Mouse (Mus musculus) forebrain, embryonic 12.5 days (tissue): Measurements from ENCODE around the gene Smdt1. TPM values are rescaled to one million over a fixed set of nuclear protein-coding genes. Genes with fewer than 3 reads are reported as not detected.

Experiments used
- ATAC-seq: fragments of 200-750 bp; cut with Nextera tagmentation; 2 replicates; pipeline ENCODE4 v1.8.0; 2017; ENCODE audit warnings: moderate TSS enrichment; ENCODE audit not compliant: low FRiP score
- H3K27ac ChIP-seq: fragments of 300-500 bp; sonication (generic); 2 replicates; pipeline ENCODE4 v1.5.1; 2016; ENCODE audit warnings: mild to moderate bottlenecking
- H3K27me3 ChIP-seq: fragments of 300-500 bp; sonication (generic); 2 replicates; pipeline ENCODE4 v1.6.1; 2016; ENCODE audit warnings: mild to moderate bottlenecking
- H3K36me3 ChIP-seq: fragments of 300-500 bp; sonication (generic); replicated peaks from 2 replicates; pipeline ENCODE4 v1.6.1; 2016; ENCODE audit warnings: mild to moderate bottlenecking
- H3K4me1 ChIP-seq: fragments of 300-500 bp; sonication (generic); 2 replicates; pipeline ENCODE4 v1.6.1; 2016
- H3K4me2 ChIP-seq: fragments of 300-500 bp; sonication (generic); 2 replicates; pipeline ENCODE4 v1.6.1; 2016; ENCODE audit warnings: mild to moderate bottlenecking, moderate library complexity
- H3K4me3 ChIP-seq: fragments of 300-500 bp; sonication (generic); replicated peaks from 2 replicates; pipeline ENCODE4 v1.5.1; 2016; ENCODE audit warnings: mild to moderate bottlenecking
- H3K9ac ChIP-seq: fragments of 300-500 bp; sonication (generic); 2 replicates; pipeline ENCODE4 v1.6.1; 2016; ENCODE audit warnings: mild to moderate bottlenecking
- H3K9me3 ChIP-seq: fragments of 300-500 bp; sonication (generic); 2 replicates; pipeline ENCODE4 v1.6.1; 2016
- WGBS: fragments of 180-500 bp; shearing (Covaris S2); methylation state at CpG from one replicate; pipeline ENCODE4 v1.1.7; 2016; 5-methylcytosine and 5-hydroxymethylcytosine counted together
- polyA plus RNA-seq: library from polyadenylated mRNA; unstranded; fragments of >200 nt; fragmentation: Nextera tagmentation; extraction: Ambion mirVana; gene quantifications from 2 replicates; pipeline ENCODE4 v1.2.1, GENCODE M21; 2016

Smdt1 gene
- polyA plus RNA-seq, 1 experiment from 2014 or later: 250 TPM

DNA sequence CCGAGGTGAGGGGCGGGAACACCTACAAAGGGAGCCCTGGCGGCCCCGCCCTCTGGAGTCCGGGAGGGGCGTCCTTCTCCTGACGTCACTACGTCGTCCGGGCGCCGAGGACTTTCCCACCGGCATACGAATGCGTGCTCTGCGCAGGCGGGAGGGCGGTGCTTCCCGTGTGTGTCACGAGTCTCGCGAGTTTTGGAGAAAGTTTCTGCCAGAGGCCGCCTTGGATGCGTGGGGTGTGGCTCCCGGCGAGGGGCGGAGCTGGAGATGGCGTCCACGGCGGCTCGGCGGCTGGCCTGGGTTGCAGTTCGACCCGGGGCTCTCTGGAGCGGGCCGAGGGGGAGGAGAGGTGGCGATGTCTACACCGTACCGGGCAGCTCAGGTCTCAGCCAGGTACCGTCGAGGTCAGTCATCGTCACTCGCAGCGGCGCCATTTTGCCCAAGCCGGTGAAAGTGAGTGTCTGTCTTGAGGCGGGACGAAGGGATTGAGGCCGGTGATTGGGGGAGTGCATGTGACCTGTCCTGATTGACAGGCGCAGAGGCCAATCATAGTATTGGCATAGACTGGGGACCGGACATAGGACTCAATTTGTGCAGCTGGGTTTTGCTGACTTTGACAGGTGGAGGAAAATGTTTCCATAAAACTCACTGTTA lies 7.2 kb downstream of the Smdt1 start:
- peak overlapping the region; percentile 89 for H3K27ac ChIP-seq
- H3K36me3 ChIP-seq: peaks cover 33% of the 10 kb centered on the region
- H3K9ac ChIP-seq: peak overlapping the region; percentile 68
- H3K27me3 ChIP-seq: peaks cover 8% of the 10 kb centered on the region
- no peaks in the 10 kb centered on the region for H3K9me3 ChIP-seq
- peak overlapping the region; percentile 66 for H3K4me3 ChIP-seq
- WGBS: under 1% methylated on average over 51 of the region's 51 CpGs
- ATAC-seq: peak; percentile 98
- H3K4me1 ChIP-seq: peaks cover 22% of the 10 kb centered on the region
- H3K4me2 ChIP-seq: peak overlapping the region; percentile 80

DNA sequence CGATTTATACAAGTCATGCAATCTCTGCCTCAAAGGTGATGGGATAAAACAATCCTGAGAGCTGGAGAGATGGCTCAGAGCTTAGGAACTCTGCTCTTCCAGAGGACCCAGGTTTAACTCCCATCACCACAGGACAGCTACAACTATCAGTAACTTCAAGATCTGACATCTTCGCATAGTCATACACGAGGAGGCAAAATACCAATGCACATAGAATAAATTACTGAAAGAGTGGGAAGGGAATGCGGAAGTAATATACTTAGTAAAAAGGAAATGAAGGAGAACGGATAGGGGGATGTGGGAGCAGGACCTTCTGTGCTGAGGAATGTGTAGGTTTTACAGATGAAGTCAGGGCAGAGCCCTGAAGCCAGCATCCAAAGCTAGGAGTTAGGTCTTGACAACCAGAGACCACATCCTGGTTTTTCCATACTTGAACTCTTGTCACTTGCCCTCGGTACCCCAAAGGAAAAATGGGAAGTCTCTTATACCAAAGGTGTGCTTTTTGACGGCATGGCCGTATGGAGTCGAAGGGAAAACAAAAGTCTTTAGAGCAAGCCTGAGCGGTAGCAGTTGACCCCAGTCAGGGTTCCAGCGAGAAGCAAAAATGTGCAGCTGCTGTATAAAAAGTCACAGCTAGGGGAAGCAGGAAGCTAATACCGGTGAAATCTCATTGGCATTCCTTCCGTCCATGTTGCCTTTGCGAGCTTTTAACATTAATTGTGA lies 8.0 kb downstream of the Smdt1 start:
- peak overlapping the region; percentile 66 for H3K4me3 ChIP-seq
- peak overlapping the region; percentile 80 for H3K4me2 ChIP-seq
- H3K27me3 ChIP-seq: no peaks in the 10 kb centered on the region
- peak overlapping the region; percentile 89 for H3K27ac ChIP-seq
- no peaks in the 10 kb centered on the region for H3K9me3 ChIP-seq
- H3K9ac ChIP-seq: peak overlapping the region; percentile 67
- peaks cover 18% of the 10 kb centered on the region for H3K4me1 ChIP-seq
- H3K36me3 ChIP-seq: peaks cover 37% of the 10 kb centered on the region
- 67% methylated on average over 14 of the region's 14 CpGs for WGBS
- no peak; the same call in 1 of the 2 replicates for ATAC-seq

DNA sequence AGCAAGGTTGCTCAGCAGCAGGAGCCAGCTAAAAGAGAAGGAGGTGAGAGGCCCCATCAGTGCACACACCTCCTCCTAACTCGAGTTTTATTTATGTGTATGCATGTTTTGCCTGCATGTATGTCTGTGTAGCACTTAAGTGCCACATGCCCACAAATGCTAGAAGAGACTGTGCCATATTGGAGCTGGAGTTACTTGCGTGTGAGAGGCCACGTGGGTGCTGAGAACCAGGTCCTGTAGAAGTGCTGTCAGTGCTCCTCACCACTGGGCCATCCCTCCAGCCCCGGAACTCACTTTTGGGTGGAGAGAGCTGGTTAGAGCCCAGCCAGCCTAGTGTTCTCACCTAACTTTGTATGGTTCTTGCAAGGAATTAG lies 8.5 kb downstream of the Smdt1 start:
- Histone ChIP-seq H3K9me3 (no peaks in the 10 kb centered on the region), H3K27ac (0 out of 2 replicates have a peak overlapping the region, but pooled peaks have one; percentile 89), H3K4me1 (peaks cover 24% of the 10 kb centered on the region), H3K4me3 (peak overlapping the region; percentile 66; the same call in 1 of the 2 replicates), H3K4me2 (peak overlapping the region; percentile 80), H3K36me3 (peaks cover 37% of the 10 kb centered on the region), H3K9ac (peak overlapping the region; percentile 67), H3K27me3 (no peaks in the 10 kb centered on the region)
- ATAC-seq: no peak
- WGBS: 86% methylated on average over 4 of the region's 4 CpGs

DNA sequence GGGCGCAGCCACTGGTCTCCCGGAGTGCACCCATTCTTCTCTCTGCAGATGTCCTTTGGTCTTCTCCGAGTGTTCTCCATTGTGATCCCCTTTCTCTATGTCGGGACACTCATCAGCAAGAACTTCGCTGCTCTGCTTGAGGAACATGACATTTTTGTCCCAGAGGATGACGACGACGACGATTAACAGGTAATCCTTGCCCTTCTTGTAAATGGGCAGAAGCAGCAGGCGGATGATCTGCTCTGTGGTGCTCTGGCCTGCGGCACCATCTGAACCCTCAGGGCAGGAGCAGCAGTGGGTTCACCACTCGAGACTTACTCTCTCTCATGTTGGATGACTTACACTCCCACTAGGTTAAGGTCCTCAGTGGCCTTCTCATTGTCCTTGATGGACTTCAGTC lies 9.1 kb downstream of the Smdt1 start:
- no peaks in the 10 kb centered on the region for H3K9me3 ChIP-seq
- H3K27ac ChIP-seq: no peak overlapping the region
- 95% methylated on average over 12 of the region's 12 CpGs for WGBS
- ATAC-seq: no peak
- H3K9ac ChIP-seq: no peak overlapping the region
- H3K4me3 ChIP-seq: no peak overlapping the region
- no peaks in the 10 kb centered on the region for H3K27me3 ChIP-seq
- peaks cover 28% of the 10 kb centered on the region for H3K4me1 ChIP-seq
- peaks cover 37% of the 10 kb centered on the region for H3K36me3 ChIP-seq
- no peak overlapping the region for H3K4me2 ChIP-seq

DNA sequence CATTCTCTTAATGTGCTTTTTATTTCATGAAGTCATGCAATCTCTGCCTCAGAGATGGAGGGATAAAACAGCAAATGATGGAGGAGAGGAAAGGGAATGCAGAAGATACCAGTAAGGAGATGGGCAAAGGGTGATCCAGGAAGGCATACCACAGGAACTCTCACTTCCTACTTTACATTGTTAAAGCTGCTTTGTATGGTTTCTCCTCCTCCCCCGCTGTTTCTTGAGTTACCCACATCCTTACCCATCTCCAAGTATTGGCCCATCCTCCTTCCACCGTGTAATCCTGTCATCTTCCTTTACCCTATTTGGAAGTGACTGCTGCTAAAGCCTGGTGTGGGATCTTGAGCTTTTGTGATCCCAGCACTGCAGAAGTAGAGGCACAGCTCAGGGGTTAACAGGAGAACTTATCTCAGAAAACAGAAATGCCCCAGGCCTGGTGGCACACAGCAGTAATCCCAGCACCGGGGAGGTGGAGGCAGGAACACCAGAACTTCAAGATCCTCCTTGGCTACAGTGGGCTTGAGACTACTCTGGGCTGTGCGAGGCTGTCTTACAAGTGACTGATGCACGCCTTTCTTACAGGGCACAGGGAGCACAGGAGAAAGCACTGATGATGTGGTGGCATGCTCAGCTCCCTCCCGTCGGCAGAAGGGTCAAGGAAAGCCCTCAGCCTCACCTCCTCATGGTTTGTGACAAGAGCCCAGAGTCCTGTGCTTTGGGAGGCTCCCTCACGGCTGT lies 9.7 kb downstream of the Smdt1 start:
- H3K4me3 ChIP-seq: no peak overlapping the region
- no peaks in the 10 kb centered on the region for H3K27me3 ChIP-seq
- 90% methylated on average over 8 of the region's 8 CpGs for WGBS

GRCm38 (mm10) chr15:82348999-82349341 lies 10.2 kb downstream of the Smdt1 start:
- Histone ChIP-seq H3K27me3 (no peaks in the 10 kb centered on the region), H3K4me3 (no peak overlapping the region), H3K9me3 (no peaks in the 10 kb centered on the region), H3K27ac (no peak overlapping the region), H3K36me3 (peaks cover 37% of the 10 kb centered on the region), H3K4me1 (peaks cover 35% of the 10 kb centered on the region), H3K4me2 (no peak overlapping the region), H3K9ac (no peak overlapping the region)
- 83% methylated on average over 2 of the region's 2 CpGs for WGBS
- no peak for ATAC-seq

More for the DNA sequence above, 9.7 kb downstream of the Smdt1 start:
- Histone ChIP-seq H3K9me3 (no peaks in the 10 kb centered on the region), H3K9ac (no peak overlapping the region), H3K36me3 (peaks cover 37% of the 10 kb centered on the region), H3K4me2 (no peak overlapping the region), H3K4me1 (peaks cover 34% of the 10 kb centered on the region), H3K27ac (no peak overlapping the region)
- ATAC-seq: no peak

DNA sequence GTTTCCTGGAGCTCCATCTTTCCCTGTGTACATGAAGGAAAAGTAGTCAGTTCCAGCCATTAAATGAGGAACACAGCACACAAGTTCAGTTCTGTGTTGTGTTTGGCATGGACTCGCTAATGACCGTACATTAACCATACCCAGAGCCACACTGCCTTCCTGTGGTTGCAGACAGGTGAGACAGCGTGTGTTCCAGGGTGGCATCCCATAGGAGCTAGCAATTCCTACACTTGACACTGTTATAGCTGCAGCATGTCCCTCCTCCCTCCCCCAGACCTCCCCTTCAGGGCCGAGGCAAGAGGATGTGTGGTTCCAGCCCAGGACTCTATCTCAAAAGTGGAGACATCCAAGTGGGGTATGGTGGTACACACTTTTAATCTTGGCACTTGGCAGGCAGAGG lies 11.6 kb downstream of the Smdt1 start:
- no peak overlapping the region for H3K27ac ChIP-seq
- no peaks in the 10 kb centered on the region for H3K9me3 ChIP-seq
- no peak overlapping the region for H3K4me2 ChIP-seq
- H3K27me3 ChIP-seq: no peaks in the 10 kb centered on the region
- WGBS: 94% methylated on average over 4 of the region's 4 CpGs
- peaks cover 39% of the 10 kb centered on the region for H3K4me1 ChIP-seq
- H3K4me3 ChIP-seq: no peak overlapping the region
- ATAC-seq: no peak
- peaks cover 37% of the 10 kb centered on the region for H3K36me3 ChIP-seq
- no peak overlapping the region for H3K9ac ChIP-seq

DNA sequence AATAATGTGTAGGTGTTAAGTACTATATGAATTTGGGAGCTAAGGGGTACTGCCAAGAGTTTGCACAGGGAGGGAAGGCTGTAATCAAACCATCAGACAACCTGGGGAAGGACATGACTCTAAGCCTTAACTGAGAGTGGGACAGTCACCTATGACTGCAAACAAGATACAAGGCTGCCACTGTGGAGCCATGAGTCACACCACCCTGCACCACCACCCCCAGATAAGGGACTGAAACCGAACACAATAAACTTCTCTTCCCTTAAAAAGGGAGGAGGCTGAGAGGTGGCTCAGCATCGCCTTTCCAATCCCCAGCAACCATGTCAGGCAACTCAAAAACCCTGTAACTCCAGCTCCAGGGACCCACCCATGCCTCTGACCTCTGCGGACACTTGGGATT lies 12.7 kb downstream of the Smdt1 start:
- Histone ChIP-seq H3K36me3 (peaks cover 37% of the 10 kb centered on the region), H3K9ac (0 out of 2 replicates have a peak overlapping the region, but pooled peaks have one; percentile 14), H3K4me1 (peaks cover 39% of the 10 kb centered on the region), H3K27ac (no peak overlapping the region), H3K9me3 (no peaks in the 10 kb centered on the region), H3K4me2 (no peak overlapping the region), H3K4me3 (no peak overlapping the region), H3K27me3 (no peaks in the 10 kb centered on the region)
- 82% methylated on average over 3 of the region's 3 CpGs for WGBS
- no peak for ATAC-seq

GRCm38 (mm10) chr15:82353078-82353744 lies 14.5 kb downstream of the Smdt1 start:
- H3K4me1 ChIP-seq: peaks cover 24% of the 10 kb centered on the region
- peak overlapping the region; percentile 72 for H3K4me2 ChIP-seq
- H3K36me3 ChIP-seq: peaks cover 31% of the 10 kb centered on the region
- 34% methylated on average over 14 of the region's 14 CpGs for WGBS
- peak overlapping the region; percentile 91 for H3K4me3 ChIP-seq
- H3K27ac ChIP-seq: peak overlapping the region; percentile 85
- no peaks in the 10 kb centered on the region for H3K9me3 ChIP-seq
- H3K9ac ChIP-seq: peak overlapping the region; percentile 96
- ATAC-seq: no peak
- H3K27me3 ChIP-seq: no peaks in the 10 kb centered on the region

- no peaks in the 10 kb centered on the region for H3K27me3 ChIP-seq
Observed at GRCm38 (mm10) chr15:82353745-82354113, 15.0 kb downstream of the Smdt1 start.

GRCm38 (mm10) chr15:82354126-82354945 lies 15.6 kb downstream of the Smdt1 start, which contains the start of gene Ndufa6:
Gene Ndufa6 (minus strand): TSS chr15:82354322.
- peak within 1 kb of the TSS; percentile 91 for H3K4me3 ChIP-seq
- H3K9me3 ChIP-seq: no peaks in the 10 kb centered on the region
- ATAC-seq: peak; percentile 100
- H3K4me1 ChIP-seq: peaks cover 24% of the 10 kb centered on the region
- H3K36me3 ChIP-seq: peaks cover 20% of the 10 kb centered on the region
- WGBS: 2% methylated on average over 57 of the region's 57 CpGs
- H3K27ac ChIP-seq: peak within 1 kb of the TSS; percentile 85
- H3K9ac ChIP-seq: peak within 1 kb of the TSS; percentile 96
- no peaks in the 10 kb centered on the region for H3K27me3 ChIP-seq
- peak within 1 kb of the TSS; percentile 76 for H3K4me2 ChIP-seq

More at GRCm38 (mm10) chr15:82353745-82354113, 15.0 kb downstream of the Smdt1 start:
- peaks cover 24% of the 10 kb centered on the region for H3K4me1 ChIP-seq
- H3K9ac ChIP-seq: peak overlapping the region; percentile 96
- no peaks in the 10 kb centered on the region for H3K9me3 ChIP-seq
- under 1% methylated on average over 23 of the region's 23 CpGs for WGBS
- H3K27ac ChIP-seq: peak overlapping the region; percentile 85
- peak overlapping the region; percentile 72 for H3K4me2 ChIP-seq
- ATAC-seq: peak; percentile 57; the same call in 1 of the 2 replicates
- peak overlapping the region; percentile 91 for H3K4me3 ChIP-seq
- peaks cover 26% of the 10 kb centered on the region for H3K36me3 ChIP-seq
